Mouse (Mus musculus): ENCODE results near the gene Rap1gap2. TPM values are rescaled to one million over a fixed set of nuclear protein-coding genes. Genes with fewer than 3 reads are reported as not detected.

The Rap1gap2 gene
- total RNA-seq, 4 experiments from 2014 or later = 8.2 to 19.6 (median 12.7) TPM

DNA sequence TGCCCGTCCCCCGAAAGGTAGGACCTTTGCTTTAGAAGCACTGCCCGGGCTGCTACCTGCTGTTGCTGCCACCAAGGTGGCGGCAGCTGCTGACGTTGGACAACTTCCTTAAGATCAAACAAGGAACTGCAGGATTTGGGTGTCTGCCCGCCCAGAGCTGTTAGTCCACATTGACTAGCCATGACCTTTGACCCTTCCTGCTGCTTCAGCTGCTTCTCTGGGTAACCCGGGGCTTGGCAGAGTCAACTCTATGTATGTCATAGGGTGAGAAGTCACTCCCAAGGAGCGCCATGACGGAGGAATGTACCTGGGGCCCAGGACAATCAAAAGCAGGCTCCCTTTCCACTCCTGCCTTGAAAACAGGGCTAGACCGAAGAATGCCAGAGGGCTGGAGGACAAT is 153.5 kb downstream of the Rap1gap2 start:
- DNase-seq = no peak

DNA sequence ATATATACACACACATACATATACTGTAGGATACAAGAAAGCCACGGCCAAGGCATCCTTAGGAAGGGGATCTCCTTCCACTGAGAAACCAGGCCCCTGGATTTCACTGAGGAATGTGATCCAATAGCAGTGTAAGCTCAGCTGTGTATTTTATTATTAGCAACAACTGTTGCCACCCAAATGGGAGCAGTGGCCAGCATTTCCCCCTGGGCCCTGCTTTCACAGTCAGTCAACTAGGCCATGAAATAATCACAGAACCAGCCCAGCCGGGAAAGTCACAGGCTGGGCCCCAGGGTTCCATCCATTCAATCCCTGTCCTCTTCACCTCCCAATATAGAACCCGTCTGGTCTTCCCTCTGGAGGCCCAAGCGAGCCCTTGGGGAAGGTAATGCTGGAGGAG is 162.2 kb downstream of the Rap1gap2 start:
- DNase-seq = no peak

DNA sequence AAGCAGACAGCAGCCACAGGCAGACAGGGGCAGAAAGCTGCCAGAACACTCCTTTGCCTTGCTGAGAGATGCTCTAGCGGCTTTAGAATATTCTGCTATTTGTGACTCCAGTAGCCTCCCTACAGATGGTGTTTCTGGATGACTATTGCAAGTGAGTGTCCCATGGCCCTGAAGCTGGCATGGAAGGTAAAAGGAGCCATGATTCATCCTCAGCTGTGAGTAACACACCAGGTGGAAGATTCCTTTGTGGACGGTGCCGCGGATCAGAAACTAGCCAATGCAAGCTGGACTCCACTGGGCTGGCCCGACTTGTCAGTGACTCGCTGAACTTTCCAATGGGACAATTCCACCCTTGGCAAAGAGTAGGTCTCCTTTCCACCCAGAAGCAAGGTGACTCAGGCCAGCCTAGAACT is 162.7 kb downstream of the Rap1gap2 start:
- no peak for DNase-seq

DNA sequence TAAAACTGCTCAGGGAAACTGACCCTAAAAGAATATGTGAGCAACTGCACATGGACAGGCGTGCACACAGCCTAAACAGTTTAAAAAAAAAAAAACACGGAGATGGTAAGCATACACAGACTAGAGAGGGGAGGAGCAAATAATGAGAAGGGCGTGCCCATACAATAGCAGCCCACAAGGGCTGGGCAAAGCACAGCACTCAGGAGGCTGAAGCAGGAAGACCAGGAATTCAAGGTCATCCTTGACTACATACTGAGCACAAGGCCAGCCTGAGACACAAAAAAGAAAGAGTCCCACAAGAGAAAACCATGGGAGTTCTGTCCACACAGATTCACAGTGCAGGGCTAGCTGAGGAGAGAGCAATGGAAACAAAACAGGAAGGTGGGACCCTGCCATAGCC is 165.1 kb downstream of the Rap1gap2 start:
- no peak for DNase-seq

DNA sequence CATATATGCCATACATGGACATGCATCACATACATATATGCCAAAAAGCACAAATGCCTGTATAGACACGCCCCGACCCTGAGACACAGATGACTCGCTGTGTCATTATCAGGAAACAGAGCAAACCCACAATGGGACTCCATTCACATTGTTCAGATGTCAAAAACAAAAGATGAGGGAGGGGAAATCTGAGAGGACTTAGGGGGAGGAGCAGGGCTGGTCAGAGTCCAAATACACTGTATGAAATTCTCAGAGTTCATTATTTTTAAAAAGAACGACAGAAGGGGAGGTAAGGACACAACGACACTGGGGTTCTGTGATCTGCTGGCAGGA is 166.8 kb downstream of the Rap1gap2 start:
- DNase-seq = no peak

DNA sequence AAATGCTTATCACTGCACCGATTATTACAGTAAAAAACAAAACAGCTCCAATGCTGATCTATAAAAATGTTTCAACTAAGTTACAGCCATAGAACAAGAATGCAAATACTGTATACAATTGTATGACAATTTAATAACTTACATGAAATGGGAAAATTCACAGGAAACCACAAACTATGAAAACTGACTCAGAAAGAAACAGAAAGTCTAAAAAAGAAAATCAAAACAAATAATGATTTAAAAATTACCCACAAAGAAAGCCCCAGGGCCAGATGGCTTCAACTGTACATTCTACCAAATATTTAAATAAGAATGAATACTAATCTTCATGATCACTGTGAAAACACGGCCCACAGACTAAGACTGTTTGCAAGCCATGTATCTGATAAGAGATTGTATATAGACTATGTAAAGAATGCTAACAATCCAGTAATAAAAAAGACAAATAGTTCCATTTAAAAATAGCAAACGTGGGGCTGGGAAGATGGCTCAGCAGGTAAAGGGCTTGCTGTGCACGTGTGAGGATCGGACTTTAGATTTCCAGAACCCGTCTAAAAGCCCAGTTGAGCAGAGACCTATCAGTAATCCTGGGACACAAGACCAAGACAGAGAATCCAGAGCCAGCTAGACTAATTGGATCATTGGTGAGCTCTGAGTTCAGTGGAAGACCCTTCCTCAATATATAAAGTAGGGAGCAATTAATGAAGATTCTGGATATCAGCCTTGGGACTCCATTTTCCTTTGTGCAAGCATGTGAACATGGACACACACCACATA is 167.4 kb downstream of the Rap1gap2 start:
- no peak for DNase-seq

DNA sequence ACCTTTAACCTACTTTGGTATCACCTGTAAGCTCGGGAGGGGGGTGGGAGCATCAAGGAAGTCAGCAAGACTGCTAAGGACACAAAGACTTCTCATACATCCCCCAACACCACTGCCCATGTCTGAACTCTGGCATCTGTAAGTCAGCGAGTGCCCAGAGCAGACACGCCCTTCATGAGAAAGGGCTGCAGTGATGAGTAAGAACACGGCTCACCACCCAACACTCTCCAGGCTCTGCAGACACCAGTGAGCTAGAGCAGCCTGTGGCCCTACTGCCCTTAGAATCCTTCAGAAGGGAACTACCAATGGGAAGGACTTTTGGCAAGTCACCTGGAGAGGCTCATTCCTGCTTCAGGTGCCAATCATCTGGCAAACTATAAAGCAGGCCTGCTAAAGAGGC is 168.3 kb downstream of the Rap1gap2 start:
- no peak for DNase-seq

DNA sequence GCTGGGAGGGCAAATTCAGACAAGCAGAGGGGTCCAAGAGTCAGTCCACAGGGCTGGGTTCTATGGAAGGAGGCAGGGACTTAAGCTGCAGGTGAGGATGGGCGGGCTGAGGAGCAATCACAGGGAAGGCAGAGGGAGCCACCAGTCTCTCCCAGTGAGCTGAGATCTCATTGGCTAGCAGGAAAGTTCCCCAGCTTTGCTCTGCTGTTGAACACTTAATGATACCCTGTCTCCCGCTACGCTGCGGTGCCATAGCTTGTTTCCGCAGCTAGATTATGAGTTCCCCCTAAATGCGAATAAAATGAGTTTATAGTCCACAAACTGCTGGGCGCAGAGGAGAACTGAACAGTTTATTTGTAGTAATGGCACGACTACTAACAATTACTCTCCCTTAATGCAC is 170.6 kb downstream of the Rap1gap2 start:
- DNase-seq = no peak

DNA sequence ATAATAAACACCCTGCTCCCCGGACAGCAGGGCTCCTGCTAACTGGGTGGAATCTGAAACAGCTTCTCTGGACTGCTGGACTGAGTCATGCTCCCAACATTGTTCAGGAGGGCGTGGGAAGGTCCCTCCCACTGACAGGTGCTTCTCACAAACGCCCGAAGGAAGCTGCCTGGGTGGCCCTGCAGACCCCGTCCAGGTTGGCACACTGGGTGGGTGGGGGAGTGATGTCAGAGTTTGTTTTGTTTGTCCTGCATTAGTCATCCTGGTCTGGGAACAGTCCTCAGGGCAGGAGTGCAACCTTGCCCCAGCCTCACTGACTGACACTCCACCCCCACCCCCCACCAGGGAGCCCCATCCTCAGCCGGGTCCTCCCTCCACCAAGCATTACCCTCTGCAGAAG is 171.5 kb downstream of the Rap1gap2 start:
- DNase-seq = no peak

DNA sequence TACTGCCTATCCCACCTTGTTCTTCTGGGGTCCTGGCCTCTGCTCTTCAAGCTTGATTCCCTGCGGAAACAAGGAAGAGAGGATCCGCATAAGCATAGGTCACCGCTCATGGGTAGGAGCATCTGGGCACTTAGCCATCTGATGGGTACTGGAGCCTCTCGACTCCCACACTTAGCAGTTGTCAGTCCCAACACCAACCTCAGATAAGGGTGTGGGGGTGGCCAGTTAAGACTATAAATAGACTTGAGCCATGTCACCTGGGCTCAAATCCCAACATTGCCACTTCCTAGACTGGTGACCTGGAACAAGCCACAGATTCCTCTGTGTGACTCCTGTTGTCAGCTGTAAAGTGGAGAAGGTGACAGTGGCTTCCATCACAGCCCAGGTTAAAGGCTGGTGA is 172.5 kb downstream of the Rap1gap2 start:
- DNase-seq = no peak

DNA sequence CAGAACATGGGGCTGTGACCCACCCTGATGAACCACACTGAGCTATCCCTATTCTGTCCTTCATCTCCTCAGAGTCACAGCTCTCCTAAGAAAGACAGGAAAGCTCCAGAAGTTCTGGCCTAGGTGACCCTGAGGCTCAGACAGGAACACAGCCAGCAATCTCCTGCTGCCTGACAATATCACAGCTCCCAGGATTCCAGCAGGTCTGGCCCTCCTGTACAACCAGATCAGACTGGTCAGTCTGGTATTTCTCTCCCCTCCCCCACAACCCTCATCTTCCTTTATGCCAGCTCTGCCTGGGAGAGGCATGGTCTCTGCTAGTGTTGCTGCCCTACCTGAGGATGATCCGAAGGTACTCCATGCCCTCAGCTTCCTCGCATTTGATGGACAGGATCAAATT is 175.3 kb downstream of the Rap1gap2 start:
- DNase-seq = no peak

DNA sequence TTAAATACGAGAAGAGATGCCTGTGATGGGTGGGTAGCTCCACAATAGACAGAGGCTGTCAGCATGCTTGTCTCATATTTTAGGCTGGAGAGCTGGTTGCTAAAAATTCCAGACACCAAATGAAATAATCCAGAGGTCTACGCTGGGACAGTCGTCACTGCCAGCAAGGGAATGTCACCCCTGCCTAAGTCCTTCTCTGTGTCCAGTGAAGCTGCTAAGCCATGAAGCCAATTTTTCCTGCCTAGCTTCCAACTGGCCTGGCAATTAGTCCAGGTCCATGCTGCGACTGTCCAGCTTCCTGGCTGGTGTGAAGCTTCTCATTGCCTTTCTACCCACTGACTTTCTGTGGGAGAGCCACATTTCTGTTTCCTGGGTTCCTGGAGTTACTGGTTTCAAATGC is 177.7 kb downstream of the Rap1gap2 start:
- DNase-seq = no peak

DNA sequence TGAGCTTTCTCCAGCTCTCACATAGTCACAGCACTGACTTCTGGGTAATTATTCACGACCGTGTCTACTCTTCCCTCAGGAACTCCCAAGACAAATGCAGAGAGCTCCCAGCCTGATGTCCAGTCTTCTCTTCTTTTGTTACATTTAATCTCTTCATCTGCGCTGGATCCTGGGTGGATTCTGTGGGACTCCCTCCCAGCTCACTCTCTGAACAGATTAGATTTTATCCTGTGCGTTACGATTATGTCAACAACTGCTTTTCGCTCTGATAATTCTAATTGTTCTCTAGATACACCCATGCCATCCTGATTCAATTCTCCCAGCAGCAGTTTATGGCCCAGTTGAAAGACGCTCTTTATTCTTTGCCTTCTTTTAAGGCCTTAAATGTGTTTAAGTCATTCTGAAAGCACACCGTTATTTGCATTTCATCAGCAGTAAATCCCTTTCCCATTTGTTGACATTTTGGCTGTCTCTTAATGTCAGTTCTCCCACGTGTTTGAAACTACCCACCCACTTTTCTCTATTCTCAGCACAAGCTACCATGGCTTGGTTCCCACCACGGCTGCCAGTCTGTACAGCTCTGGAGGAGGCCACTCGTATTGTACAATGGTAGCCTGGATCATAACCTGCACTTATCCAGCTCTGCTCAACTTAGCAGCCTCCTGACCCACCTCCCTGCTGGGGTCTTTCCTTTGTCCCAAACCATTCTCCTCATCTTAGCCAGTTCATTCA is 180.8 kb downstream of the Rap1gap2 start:
- no peak for DNase-seq

DNA sequence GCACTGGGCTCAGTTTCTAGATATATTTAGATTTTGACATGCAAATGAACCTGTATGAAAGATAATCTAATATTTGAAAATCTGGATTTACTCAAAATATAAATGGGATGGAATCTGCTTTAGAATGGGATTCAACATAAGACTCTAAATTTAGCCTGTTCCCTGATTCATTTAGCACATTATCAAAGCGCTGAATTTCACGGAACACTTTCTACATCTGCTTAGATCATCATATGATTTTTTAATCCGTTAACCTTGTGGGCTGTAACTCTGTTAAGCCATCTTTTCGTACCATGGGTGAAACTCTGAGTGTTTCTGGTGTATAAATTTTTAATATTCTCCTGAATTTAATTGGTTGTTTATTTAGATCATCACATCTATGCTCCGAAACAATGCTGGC is 184.4 kb downstream of the Rap1gap2 start:
- no peak for DNase-seq

DNA sequence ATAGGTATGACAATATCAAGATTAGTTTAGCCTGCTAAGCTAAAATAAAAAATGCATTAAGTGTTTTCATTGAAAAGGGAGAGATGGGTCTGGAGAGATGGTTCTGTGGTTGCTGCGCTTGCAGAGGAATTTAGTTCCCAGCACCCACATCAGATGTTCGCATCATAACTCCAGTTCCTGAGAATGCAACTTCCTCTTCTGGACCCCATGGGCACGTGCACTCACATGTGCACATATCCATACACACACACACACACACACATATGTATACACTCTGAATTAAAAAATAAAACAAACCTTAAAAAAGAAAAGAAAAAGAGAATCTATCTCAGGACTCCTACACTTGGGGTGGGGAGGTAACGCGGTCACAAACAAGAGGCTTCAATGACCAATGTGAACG is 188.7 kb downstream of the Rap1gap2 start:
- DNase-seq = no peak

DNA sequence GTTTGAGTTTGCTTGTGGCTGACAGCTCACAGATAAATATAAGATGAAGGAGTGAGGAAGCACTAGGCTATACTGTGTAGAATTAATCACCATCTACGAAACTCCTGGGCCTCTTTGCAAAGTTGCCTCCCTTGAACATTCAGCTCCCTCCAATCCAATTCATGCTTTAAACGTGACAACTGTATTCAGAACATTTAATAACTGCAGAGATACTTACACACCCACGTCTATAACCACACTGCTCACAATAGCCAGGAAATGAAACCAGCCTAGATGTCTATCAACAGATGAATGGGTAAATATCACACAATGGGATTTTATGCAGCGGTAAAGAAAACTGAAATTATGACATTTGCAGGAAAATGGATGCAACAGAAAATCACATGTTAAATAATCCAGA is 189.6 kb downstream of the Rap1gap2 start:
- no peak for DNase-seq

DNA sequence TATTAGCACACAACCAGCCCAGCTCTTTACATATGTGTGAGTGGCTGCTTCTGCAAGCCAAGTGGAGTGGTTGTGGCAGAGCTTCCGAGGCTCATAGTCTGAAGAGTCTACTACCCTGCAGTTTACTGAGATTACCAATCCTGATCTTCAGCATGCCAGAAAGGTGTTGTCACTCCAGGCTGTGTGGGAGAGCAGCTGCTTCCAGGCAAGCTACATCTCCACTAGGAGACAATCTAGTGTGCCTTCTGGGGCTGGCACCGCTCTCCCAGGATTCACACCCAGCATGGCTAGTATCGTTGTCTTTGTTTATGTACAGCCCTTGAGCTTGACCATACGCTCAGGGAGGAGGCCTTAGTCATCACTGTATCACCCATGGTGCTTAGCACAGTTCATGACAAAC is 191.1 kb downstream of the Rap1gap2 start:
- no peak for DNase-seq

DNA sequence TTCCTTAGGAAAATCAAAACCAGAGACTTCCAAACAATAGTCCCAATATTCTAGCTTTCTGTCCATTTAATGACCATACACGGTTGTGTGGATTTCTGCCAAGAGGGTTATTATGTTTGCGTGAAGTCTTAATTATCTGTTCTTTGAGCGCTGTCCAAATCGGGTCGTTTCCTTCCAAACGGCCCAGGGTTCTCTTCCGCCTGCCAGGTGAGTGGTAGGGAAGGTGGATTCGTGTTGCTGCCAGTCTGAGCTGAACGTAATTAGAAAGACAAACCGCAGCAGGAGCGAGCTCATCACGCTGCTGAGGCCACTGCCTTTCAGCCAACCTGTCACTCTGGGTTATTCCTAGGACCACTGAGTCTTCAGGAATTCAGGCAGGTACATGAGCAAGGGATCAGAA is 195.0 kb downstream of the Rap1gap2 start:
- DNase-seq = no peak

DNA sequence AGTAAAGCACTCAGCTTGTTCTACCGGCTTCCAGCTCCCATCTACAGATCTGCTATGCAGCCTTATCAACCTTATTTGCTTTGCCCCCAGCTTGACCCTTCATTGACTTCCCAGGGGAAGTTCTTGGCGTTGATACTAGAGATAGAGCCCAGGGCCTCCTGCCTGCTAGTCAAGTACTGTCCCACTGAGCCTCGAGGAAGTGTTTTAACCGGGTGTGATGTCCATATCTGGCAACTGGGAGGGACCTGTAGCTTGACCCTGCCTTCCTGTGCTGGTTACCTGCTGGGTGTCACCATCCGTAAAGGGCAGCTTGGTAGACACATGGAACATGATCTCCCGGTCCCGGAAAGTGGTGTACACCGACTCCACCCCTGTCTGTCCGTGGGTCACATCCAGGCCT is 196.6 kb downstream of the Rap1gap2 start:
- DNase-seq = no peak

DNA sequence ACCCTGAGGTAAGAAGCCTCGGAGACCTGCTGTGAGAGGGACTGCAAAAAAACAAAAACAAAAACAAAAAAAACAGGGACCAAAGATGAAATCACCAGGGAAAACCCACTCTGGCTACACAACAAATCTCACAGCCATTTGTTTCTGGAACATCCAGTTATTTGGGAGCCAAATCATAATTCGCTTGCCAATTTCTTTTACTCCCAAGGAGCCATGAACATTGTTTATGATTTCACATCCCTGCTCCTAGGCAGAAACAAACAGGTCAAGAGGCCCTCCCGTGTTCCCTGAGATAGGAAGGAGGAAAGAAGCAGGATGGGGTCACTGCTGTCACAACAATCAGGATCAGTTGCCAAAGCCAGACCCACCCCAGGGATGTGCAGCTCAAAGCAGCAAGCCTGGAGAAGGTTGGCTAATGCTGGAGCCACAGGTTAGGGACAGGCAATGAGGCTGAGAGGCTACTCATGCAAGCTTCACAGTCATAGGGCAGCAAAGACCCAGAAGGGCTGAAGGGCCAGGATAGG is 197.2 kb downstream of the Rap1gap2 start:
- no peak for DNase-seq

DNA sequence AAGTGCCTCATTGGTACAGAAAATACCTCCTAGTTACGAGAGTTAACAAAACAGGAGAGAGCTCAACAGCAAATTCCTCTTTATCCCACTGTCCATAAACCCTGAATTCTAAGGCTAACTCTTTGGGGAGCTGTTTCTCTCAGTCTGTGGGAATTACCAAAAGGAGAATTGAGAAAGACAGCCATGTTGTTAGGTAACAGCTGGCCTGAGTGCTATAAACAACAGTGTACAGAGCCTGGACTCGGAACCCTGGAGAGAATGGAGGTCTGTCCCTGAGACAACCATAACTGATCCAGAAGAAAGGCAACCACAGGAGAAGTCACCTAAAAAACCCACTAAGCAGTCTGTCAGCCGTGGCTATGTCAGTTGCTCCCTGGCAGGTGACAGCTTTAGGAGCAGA is 198.3 kb downstream of the Rap1gap2 start:
- no peak for DNase-seq

DNA sequence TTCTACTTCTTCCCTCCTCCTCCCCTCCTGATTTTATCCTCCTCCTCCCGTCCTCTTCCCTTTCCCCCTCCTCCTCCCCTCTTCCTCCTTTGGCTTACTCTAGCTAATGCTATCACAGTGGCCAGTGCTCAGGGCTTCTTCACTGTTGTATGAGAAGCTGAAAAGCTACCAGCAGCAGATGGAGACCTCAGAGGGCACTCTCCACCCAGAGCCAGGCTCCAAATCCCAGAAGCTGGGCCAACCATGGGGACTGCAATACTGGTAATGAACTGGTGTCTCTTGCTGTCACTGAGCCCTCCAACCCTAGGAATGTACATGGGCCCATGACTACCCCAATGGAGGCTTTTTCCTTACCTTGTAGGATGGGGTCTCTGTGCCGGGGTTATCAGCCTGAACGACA is 198.8 kb downstream of the Rap1gap2 start:
- no peak for DNase-seq

DNA sequence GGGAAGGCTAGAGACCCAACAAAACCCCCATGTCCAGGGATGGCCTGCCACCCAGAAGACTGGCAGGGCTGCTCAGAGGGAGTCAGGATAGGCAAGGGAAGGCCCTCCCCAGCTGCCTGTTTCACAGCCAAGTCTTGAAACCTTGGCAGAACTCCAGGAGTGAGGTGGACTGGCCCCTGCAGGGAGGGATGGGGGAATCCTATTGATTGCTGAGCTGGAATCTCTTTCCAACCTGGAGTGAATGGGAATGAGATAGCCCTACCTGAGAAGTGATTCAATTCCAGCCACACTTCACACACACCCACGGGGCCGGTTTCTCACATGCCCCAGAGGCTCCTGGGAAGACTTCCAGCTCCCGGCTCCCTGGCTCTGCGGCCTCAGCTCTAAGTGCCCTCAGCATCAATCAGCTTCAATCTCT is 200.9 kb downstream of the Rap1gap2 start:
- DNase-seq = peak; percentile 50

DNA sequence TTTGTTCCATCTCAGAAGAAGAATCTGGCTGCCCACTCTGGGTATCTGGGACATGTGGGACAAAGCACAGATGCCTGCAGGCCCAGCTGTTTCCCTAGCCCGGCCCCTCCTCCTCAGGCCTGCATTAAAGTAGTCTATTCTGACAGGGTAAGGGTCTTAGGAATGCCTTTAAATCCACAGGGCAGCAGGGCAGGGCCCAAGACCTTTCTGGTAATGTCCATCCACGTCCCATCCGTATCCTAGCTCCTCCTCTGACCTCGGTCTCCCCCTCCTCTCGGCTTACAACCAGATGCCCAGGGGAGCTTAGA is 201.3 kb downstream of the Rap1gap2 start:
- DNase-seq = no peak
